Mouse (Mus musculus): ENCODE measurements around the gene Eif4g2. TPM values are rescaled to one million over a fixed set of nuclear protein-coding genes. Genes with fewer than 3 reads are reported as not detected.

Gene Eif4g2
- polyA plus RNA-seq, 1 experiment from 2014 or later, result 1,469 TPM

- DNase-seq (ENCODE audit: low spot score) (no peak), ATAC-seq (no peak)
- H3K4me2 ChIP-seq (ENCODE audit: low read length), result no peak overlapping the region
- no peak overlapping the region for H3K9ac ChIP-seq (ENCODE audit: low read length)
- H3K27ac ChIP-seq (ENCODE audit: low read depth, low read length), result no peak overlapping the region
- no peaks in the 10 kb centered on the region for H3K27me3 ChIP-seq (replicated peaks; ENCODE audit: control insufficient read depth, insufficient read depth, low read length)
- H3K4me3 ChIP-seq (ENCODE audit: low read depth, low read length), result no peak overlapping the region
- no peaks in the 10 kb centered on the region for H3K9me3 ChIP-seq (replicated peaks; ENCODE audit: control insufficient read depth, low read length)
- 91% methylated on average over 2 of the region's 2 CpGs for WGBS
- peaks cover 4% of the 10 kb centered on the region; the same call in 1 of the 2 replicates for H3K36me3 ChIP-seq (ENCODE audit: control insufficient read depth, insufficient read depth, low read length)
- no peaks in the 10 kb centered on the region for H3K4me1 ChIP-seq (ENCODE audit: control insufficient read depth, insufficient read depth, low read length)
Measured at GRCm38 (mm10) chr7:111109161-111109560, 26.3 kb upstream of the Eif4g2 start.

- ATAC-seq, result no peak
- 98% methylated on average over 1 of the region's 1 CpGs for WGBS
- Histone ChIP-seq H3K9ac (ENCODE audit: low read length) (no peak overlapping the region), H3K4me1 (ENCODE audit: control insufficient read depth, insufficient read depth, low read length) (no peaks in the 10 kb centered on the region), H3K27ac (ENCODE audit: low read depth, low read length) (no peak overlapping the region), H3K9me3 (replicated peaks; ENCODE audit: control insufficient read depth, low read length) (no peaks in the 10 kb centered on the region), H3K27me3 (replicated peaks; ENCODE audit: control insufficient read depth, insufficient read depth, low read length) (no peaks in the 10 kb centered on the region), H3K36me3 (ENCODE audit: control insufficient read depth, insufficient read depth, low read length) (no peaks in the 10 kb centered on the region), H3K4me3 (ENCODE audit: low read depth, low read length) (no peak overlapping the region), H3K4me2 (ENCODE audit: low read length) (no peak overlapping the region)
- no peak for DNase-seq (ENCODE audit: low spot score)
Measured at GRCm38 (mm10) chr7:111098196-111098595, 15.4 kb upstream of the Eif4g2 start.

DNA sequence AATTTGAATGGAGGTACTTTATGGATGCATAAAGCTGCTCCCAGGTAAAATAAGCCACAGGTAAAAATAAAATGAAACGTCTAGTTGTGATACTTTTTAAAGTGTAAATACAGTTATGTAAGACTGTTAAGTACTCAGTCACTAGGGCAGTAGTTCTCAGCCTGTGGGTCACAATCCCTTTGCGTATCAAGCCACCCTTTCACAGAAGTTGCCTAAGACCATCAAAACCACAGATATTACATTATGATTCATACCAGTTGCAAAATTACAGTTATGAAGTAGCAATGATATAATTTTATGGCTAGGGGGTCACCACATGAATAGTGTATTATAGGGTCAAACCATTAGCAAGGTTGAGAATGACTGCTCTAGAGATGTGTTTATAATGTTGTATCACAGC is 12.3 kb upstream of the Eif4g2 start:
- Histone ChIP-seq H3K4me3 (ENCODE audit: low read depth, low read length) (no peak overlapping the region), H3K4me1 (ENCODE audit: control insufficient read depth, insufficient read depth, low read length) (no peaks in the 10 kb centered on the region), H3K4me2 (ENCODE audit: low read length) (no peak overlapping the region), H3K36me3 (ENCODE audit: control insufficient read depth, insufficient read depth, low read length) (no peaks in the 10 kb centered on the region), H3K9me3 (replicated peaks; ENCODE audit: control insufficient read depth, low read length) (no peaks in the 10 kb centered on the region), H3K9ac (ENCODE audit: low read length) (no peak overlapping the region), H3K27me3 (replicated peaks; ENCODE audit: control insufficient read depth, insufficient read depth, low read length) (no peaks in the 10 kb centered on the region), H3K27ac (ENCODE audit: low read depth, low read length) (no peak overlapping the region)
- WGBS, result 88% methylated on average over 2 of the region's 2 CpGs
- no peak for ATAC-seq
- no peak for DNase-seq (ENCODE audit: low spot score)

DNA sequence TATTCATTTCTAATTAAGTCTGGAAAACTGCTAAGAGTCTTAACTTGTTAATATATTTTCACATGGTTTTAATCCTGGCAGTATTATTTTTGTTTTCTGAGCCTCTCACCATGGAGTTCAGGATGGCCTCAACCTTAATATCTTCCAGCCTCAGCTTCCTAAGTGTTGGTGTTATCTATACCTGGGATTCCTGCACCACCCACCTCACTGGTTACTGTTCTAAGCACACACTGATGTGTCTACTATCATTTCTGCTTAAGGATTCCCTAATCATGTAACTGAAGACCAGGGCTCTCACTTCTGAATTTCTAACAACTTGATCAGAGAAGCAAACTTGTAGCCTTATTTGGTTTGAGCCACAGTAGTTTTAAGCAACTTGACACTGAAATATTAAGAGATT is 2.3 kb upstream of the Eif4g2 start:
- no peak for DNase-seq (ENCODE audit: low spot score)
- no peak overlapping the region for H3K9ac ChIP-seq (ENCODE audit: low read length)
- no peak overlapping the region for H3K4me2 ChIP-seq (ENCODE audit: low read length)

DNA sequence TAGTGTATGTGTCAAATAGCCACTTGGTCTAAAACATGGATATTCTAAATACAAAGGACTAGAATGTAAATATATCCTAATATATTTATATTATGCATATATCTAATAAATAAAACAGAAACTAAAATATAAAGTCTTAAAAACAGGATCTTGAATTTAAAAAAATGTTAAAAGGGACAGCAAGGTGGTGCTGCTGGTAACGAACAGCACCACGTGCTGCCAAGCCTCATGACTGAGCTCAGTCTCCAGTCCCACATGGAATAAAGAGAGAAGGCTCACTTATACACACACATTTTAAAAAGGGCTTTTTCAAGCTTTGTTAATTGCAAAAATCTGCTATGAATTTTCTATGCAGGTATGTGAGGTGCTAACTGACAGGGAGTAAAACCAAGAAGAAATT is 1.6 kb upstream of the Eif4g2 start:
- peak; percentile 44 for DNase-seq (ENCODE audit: low spot score)
- Histone ChIP-seq H3K9me3 (replicated peaks; ENCODE audit: control insufficient read depth, low read length) (no peaks in the 10 kb centered on the region), H3K27ac (ENCODE audit: low read depth, low read length) (no peak overlapping the region), H3K36me3 (ENCODE audit: control insufficient read depth, insufficient read depth, low read length) (peaks cover 23% of the 10 kb centered on the region), H3K9ac (ENCODE audit: low read length) (no peak overlapping the region), H3K4me2 (ENCODE audit: low read length) (no peak overlapping the region), H3K4me1 (ENCODE audit: control insufficient read depth, insufficient read depth, low read length) (peaks cover 13% of the 10 kb centered on the region), H3K27me3 (replicated peaks; ENCODE audit: control insufficient read depth, insufficient read depth, low read length) (no peaks in the 10 kb centered on the region), H3K4me3 (ENCODE audit: low read depth, low read length) (no peak overlapping the region)
- ATAC-seq, result no peak
- 72% methylated on average over 2 of the region's 2 CpGs for WGBS

More for the DNA sequence above, 2.3 kb upstream of the Eif4g2 start:
- Histone ChIP-seq H3K27me3 (replicated peaks; ENCODE audit: control insufficient read depth, insufficient read depth, low read length) (no peaks in the 10 kb centered on the region), H3K36me3 (ENCODE audit: control insufficient read depth, insufficient read depth, low read length) (peaks cover 16% of the 10 kb centered on the region), H3K9me3 (replicated peaks; ENCODE audit: control insufficient read depth, low read length) (no peaks in the 10 kb centered on the region), H3K27ac (ENCODE audit: low read depth, low read length) (no peak overlapping the region), H3K4me1 (ENCODE audit: control insufficient read depth, insufficient read depth, low read length) (peaks cover 11% of the 10 kb centered on the region), H3K4me3 (ENCODE audit: low read depth, low read length) (no peak overlapping the region)
- no peak for ATAC-seq

DNA sequence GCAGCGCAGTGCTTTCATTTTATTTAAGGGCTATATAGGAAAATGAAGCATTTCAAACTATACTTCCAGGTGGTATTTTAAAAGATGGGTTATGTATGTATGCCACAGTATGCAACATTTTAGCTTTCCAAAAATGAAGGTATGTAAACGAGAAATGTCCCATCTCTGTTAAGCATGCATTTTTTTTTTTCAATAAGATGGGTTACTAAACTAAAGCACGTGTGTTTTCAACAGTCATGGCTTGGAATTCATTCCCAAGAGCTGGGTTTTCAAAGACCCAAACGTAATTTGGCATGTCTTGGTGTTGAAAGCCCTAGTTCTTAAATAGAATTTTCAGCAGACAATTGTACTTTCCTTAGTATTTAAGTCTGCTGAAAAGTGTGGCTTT is 897 bp upstream of the Eif4g2 start:
- H3K4me2 ChIP-seq (ENCODE audit: low read length), result peak overlapping the region; percentile 70
- peaks cover 30% of the 10 kb centered on the region for H3K36me3 ChIP-seq (ENCODE audit: control insufficient read depth, insufficient read depth, low read length)
- H3K4me3 ChIP-seq (ENCODE audit: low read depth, low read length), result peak overlapping the region; percentile 100
- peak overlapping the region; percentile 100 for H3K27ac ChIP-seq (ENCODE audit: low read depth, low read length)
- ATAC-seq (no peak), DNase-seq (ENCODE audit: low spot score) (peak; percentile 49)
- H3K9ac ChIP-seq (ENCODE audit: low read length), result peak overlapping the region; percentile 85
- WGBS, result 10% methylated on average over 4 of the region's 4 CpGs
- peaks cover 13% of the 10 kb centered on the region for H3K4me1 ChIP-seq (ENCODE audit: control insufficient read depth, insufficient read depth, low read length)
- H3K27me3 ChIP-seq (replicated peaks; ENCODE audit: control insufficient read depth, insufficient read depth, low read length), result no peaks in the 10 kb centered on the region
- H3K9me3 ChIP-seq (replicated peaks; ENCODE audit: control insufficient read depth, low read length), result no peaks in the 10 kb centered on the region

- Histone ChIP-seq H3K9me3 (replicated peaks; ENCODE audit: control insufficient read depth, low read length) (no peaks in the 10 kb centered on the region), H3K27me3 (replicated peaks; ENCODE audit: control insufficient read depth, insufficient read depth, low read length) (no peaks in the 10 kb centered on the region), H3K9ac (ENCODE audit: low read length) (peak overlapping the region; percentile 100), H3K27ac (ENCODE audit: low read depth, low read length) (peak overlapping the region; percentile 100), H3K4me2 (ENCODE audit: low read length) (peak overlapping the region; percentile 79), H3K4me3 (ENCODE audit: low read depth, low read length) (peak overlapping the region; percentile 100), H3K36me3 (ENCODE audit: control insufficient read depth, insufficient read depth, low read length) (peaks cover 45% of the 10 kb centered on the region), H3K4me1 (ENCODE audit: control insufficient read depth, insufficient read depth, low read length) (peaks cover 13% of the 10 kb centered on the region)
- peak; percentile 72 for ATAC-seq
- DNase-seq (ENCODE audit: low spot score), result peak; percentile 92
- WGBS, result under 1% methylated on average over 77 of the region's 83 CpGs
Measured at GRCm38 (mm10) chr7:111082043-111082821, 598 bp downstream of the Eif4g2 start.

- H3K4me2 ChIP-seq (ENCODE audit: low read length), result peak overlapping the region; percentile 79
- H3K4me3 ChIP-seq (ENCODE audit: low read depth, low read length), result peak overlapping the region; percentile 100
- ATAC-seq (no peak), DNase-seq (ENCODE audit: low spot score) (no peak)
- H3K9ac ChIP-seq (ENCODE audit: low read length), result peak overlapping the region; percentile 100
- H3K36me3 ChIP-seq (ENCODE audit: control insufficient read depth, insufficient read depth, low read length), result peaks cover 58% of the 10 kb centered on the region
- no peaks in the 10 kb centered on the region for H3K9me3 ChIP-seq (replicated peaks; ENCODE audit: control insufficient read depth, low read length)
- H3K27ac ChIP-seq (ENCODE audit: low read depth, low read length), result no peak overlapping the region
- WGBS, result 87% methylated on average over 3 of the region's 3 CpGs
- no peaks in the 10 kb centered on the region for H3K27me3 ChIP-seq (replicated peaks; ENCODE audit: control insufficient read depth, insufficient read depth, low read length)
- peaks cover 13% of the 10 kb centered on the region for H3K4me1 ChIP-seq (ENCODE audit: control insufficient read depth, insufficient read depth, low read length)
Measured at GRCm38 (mm10) chr7:111080876-111081275, 2.0 kb downstream of the Eif4g2 start.

DNA sequence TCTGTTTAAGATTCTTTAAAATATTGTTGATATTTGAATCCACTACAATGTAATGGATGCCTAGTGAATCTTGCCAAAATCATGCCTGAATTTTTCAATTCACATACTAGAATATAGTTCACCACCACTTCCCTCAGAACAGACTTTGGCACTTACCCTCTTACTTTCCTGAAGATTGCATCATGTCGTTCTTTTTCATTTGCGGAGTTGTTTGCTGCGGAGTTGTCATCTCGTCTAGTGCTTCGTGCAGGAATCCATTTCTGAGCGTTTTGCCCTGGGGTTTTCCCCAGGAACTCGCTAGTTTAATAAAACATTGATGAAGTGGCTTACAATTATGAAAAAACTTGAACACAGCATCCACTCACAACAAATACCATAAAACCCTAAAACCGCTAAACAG is 2.8 kb downstream of the Eif4g2 start:
- 0 out of 2 replicates have a peak overlapping the region, but pooled peaks have one; percentile 79 for H3K4me2 ChIP-seq (ENCODE audit: low read length)
- WGBS, result 90% methylated on average over 8 of the region's 8 CpGs

More for the DNA sequence above, 2.8 kb downstream of the Eif4g2 start:
- ATAC-seq (no peak), DNase-seq (ENCODE audit: low spot score) (no peak)
- Histone ChIP-seq H3K9me3 (replicated peaks; ENCODE audit: control insufficient read depth, low read length) (no peaks in the 10 kb centered on the region), H3K36me3 (ENCODE audit: control insufficient read depth, insufficient read depth, low read length) (peaks cover 64% of the 10 kb centered on the region), H3K27ac (ENCODE audit: low read depth, low read length) (no peak overlapping the region), H3K27me3 (replicated peaks; ENCODE audit: control insufficient read depth, insufficient read depth, low read length) (no peaks in the 10 kb centered on the region), H3K4me3 (ENCODE audit: low read depth, low read length) (no peak overlapping the region), H3K4me1 (ENCODE audit: control insufficient read depth, insufficient read depth, low read length) (peaks cover 13% of the 10 kb centered on the region), H3K9ac (ENCODE audit: low read length) (no peak overlapping the region)
